Mouse (Mus musculus): ENCODE measurements around the gene Kdm6b. TPM values are rescaled to one million over a fixed set of nuclear protein-coding genes. Genes with fewer than 3 reads are reported as not detected.

Kdm6b gene
- polyA plus RNA-seq, 1 experiment from 2014 or later, result 43.4 TPM

DNA sequence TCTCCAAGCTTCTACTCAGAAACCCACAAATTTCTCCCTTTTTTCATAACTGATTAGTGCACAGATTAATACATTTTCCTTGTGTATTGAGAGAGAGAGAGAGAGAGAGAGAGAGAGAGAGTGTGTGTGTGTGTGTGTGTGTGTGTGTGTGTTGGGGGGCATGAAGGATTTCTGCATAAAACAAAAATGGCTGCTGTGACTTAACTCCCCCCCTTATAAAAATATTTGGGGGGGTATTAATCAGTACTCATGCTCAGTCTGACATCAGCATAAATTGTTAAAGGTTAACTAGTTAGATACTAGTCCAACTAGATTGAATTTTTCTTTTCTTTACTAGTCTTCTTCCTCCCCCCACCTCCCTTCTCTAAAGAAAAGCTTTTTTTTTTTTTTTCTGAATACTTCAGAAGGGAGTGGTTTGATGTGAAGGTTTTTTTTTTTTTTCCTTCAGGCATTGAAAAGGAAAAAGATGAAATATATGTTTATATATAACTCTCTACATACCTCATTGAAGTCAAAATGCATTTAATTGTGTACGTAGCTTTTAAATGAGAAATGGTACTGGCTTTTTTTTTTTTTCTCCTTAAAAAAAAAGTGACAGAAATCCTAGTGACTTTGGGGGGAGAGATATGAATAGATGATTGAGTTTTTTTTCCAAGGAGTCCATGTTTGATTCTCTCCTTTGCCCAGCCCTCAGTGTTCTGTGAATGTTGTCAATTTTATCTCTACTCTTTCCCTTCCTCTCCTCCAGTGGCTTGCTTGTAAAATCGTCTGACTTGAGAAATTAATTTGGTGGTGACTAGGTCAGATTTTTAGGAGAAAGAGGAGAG lies 43.3 kb downstream of the Kdm6b start:
- Histone ChIP-seq H3K27ac (peak overlapping the region; percentile 100), H3K9me3 (no peaks in the 10 kb centered on the region), H3K4me3 (peak overlapping the region; percentile 89), H3K4me1 (replicated peaks) (peaks cover 79% of the 10 kb centered on the region), H3K36me3 (peaks cover 23% of the 10 kb centered on the region), H3K27me3 (ENCODE audit: insufficient read depth, poor library complexity, severe bottlenecking) (no peaks in the 10 kb centered on the region)
- DNase-seq (ENCODE audit: low spot score), result no peak
- 24% methylated on average over 2 of the region's 2 CpGs for WGBS

DNA sequence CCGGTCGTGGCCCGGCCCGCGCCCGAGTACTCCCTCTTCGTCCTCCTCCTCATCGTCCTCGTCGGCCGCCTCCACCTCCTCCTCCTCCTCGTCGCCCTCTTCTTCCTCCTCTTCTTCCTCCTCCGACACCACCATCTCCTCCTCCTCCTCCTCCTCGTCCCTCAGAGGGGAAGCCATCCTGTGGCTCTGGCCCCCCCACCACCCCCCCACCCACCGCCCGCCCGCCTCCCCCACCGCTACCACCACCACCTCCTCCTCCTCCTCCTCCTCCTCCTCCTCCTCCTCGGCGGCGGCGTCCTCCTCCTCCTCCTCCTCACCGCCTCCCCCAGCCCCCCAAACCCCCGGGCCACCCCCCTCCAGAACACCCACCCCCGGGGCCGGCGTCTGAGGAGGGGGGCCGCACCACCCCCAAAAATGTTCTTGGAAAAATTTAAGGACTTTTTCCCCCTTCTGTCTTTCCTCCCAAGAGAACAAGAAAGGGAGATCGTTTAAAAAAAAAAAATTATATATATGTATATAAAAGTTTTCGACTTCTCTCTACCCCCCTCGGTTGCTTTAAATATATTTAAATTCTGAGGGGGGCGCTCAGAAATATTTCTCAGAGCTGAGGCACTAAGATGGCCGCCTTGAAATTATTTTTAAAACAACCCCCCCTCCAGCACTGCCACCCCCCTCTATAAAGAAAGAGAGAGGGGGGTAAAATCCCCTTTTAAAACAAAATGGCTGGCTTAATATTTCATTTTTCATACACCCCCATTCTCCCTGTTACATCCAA lies 44.1 kb downstream of the Kdm6b start, which contains the start of gene Chd3:
Chd3 (minus strand) TSS at position 192 of the 775 bp plus-strand sequence.
- peak within 1 kb of the TSS; percentile 100 for H3K27ac ChIP-seq
- H3K4me3 ChIP-seq, result peak within 1 kb of the TSS; percentile 89
- H3K27me3 ChIP-seq (ENCODE audit: insufficient read depth, poor library complexity, severe bottlenecking), result no peaks in the 10 kb centered on the region
- peaks cover 87% of the 10 kb centered on the region for H3K4me1 ChIP-seq (replicated peaks)
- H3K9me3 ChIP-seq, result no peaks in the 10 kb centered on the region
- 2% methylated on average over 22 of the region's 34 CpGs for WGBS
- H3K36me3 ChIP-seq, result peaks cover 23% of the 10 kb centered on the region
- peak; percentile 60 for DNase-seq (ENCODE audit: low spot score)

DNA sequence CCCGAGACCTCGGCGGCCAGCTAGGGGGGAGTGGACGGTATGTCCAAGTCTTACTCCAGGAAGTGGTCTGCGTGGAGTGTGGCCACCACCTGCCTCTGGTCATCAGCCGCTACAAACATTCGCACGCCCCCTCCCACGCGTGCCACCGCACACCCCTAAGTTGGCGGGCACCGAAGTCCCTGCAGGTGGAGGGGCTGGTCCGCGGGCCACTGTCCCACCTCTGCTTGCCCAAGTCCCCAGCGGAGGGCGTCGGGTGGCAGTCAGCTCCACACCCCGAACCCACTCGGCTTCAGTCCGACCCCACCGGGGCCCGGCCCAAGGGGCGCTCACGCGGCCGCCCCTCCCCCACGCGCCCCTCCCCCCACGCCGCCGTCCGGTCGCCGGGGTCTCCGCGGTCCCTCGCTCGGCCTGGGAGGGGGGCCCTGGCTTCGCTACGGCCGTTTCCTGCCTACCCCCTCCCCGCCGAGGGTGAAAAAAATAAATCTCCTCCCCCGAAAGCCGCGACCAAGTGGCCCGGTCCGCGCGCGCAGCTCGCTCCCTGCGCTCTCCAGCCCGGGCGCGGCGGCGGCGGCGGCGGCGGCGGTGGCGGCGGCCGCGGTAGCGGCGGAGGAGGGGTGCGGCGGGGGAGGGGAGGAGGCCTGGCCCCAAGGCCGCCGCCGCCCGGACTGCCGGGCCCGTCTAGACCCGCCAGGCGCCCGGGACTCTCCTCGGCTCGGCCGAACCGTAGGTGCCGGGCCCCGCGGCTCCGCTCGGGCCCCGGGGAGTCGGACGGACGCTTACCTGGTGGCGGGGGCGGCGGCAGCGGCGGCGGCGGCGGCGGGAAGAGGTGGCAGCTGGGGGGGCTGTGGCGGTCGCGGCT lies 44.9 kb downstream of the Kdm6b start:
- DNase-seq (ENCODE audit: low spot score), result no peak
- Histone ChIP-seq H3K27ac (peak overlapping the region; percentile 100), H3K27me3 (ENCODE audit: insufficient read depth, poor library complexity, severe bottlenecking) (no peaks in the 10 kb centered on the region), H3K36me3 (peaks cover 23% of the 10 kb centered on the region), H3K4me3 (peak overlapping the region; percentile 89), H3K9me3 (no peaks in the 10 kb centered on the region), H3K4me1 (replicated peaks) (peaks cover 83% of the 10 kb centered on the region)
- WGBS, result under 1% methylated on average over 62 of the region's 106 CpGs

DNA sequence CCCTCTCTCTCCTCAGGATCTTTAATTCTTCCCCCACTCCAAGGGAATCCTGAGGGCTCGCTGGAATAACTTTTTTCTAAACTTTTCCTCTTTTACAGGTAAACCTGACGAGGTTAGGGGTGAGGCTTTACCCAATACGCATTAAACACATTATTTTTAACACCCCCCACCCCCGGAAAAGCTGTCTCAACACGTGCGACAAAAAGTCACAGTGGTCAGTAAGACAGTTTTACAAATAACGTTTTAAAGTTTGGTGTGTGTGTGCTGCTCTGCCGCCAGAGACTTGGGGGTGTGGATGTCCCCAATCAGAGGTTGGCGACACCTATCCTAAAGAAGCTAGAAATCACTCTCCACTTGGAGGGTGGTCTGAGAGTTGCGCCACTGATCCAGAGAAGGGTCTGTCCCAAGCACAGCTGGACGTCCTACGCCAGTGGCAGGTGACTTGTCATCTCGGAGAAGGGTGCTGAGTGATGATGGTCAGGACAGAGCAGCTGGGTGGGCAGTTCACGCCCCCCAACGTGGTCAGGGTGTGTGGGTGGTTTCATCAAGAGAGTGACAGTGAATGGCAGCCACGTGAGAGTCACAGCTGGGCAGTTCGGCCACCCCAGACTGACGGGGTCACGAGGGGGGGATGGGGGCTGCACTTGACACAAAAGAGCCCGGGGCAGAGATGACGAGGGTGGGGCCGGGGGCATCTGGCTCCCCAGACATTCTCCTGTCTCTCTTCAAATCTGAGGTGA lies 45.7 kb downstream of the Kdm6b start:
- Histone ChIP-seq H3K4me3 (peak overlapping the region; percentile 89), H3K36me3 (peaks cover 23% of the 10 kb centered on the region), H3K27me3 (ENCODE audit: insufficient read depth, poor library complexity, severe bottlenecking) (no peaks in the 10 kb centered on the region), H3K27ac (peak overlapping the region; percentile 100), H3K9me3 (no peaks in the 10 kb centered on the region), H3K4me1 (replicated peaks) (peaks cover 83% of the 10 kb centered on the region)
- DNase-seq (ENCODE audit: low spot score), result peak; percentile 88
- under 1% methylated on average over 22 of the region's 22 CpGs for WGBS

DNA sequence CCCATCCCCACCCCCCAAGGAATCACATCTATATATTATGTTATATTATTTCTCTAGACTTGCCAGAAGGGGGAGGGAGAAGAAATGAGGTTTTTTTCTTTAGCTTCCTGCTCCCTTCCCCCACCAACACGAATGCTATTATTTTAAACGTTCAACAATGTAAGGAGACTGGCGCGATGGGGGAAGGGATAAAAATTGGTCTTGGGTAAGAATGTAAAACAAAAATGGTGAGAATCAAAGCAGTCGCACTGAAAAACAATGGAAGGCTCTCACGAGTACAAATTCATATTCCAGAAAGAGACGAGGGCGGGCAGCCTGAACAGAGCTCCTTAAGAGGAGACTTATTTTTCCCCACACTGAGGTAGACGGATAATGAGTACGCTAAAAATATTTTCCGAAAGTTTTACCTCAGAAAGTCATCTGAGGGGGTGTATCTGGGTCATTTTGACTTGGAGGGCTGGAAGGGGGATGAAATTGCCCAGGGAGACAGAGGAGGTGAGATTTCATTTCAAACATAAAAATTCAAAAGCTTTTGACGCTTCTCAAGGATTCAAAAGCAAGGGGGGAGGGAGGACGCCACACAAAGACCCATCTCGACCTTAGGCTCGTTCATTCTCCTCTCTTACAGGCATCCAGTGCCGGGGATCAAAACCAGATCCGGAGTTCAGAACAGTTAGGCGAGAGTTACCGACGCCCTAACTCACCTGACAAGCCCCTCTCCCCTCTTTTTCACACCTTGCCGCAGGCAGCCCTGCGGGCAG lies 46.4 kb downstream of the Kdm6b start:
- Histone ChIP-seq H3K36me3 (peaks cover 24% of the 10 kb centered on the region), H3K4me3 (peak overlapping the region; percentile 89), H3K4me1 (replicated peaks) (peaks cover 81% of the 10 kb centered on the region), H3K9me3 (no peaks in the 10 kb centered on the region), H3K27me3 (ENCODE audit: insufficient read depth, poor library complexity, severe bottlenecking) (no peaks in the 10 kb centered on the region), H3K27ac (peak overlapping the region; percentile 100)
- WGBS, result under 1% methylated on average over 22 of the region's 22 CpGs
- peak; percentile 56 for DNase-seq (ENCODE audit: low spot score)

DNA sequence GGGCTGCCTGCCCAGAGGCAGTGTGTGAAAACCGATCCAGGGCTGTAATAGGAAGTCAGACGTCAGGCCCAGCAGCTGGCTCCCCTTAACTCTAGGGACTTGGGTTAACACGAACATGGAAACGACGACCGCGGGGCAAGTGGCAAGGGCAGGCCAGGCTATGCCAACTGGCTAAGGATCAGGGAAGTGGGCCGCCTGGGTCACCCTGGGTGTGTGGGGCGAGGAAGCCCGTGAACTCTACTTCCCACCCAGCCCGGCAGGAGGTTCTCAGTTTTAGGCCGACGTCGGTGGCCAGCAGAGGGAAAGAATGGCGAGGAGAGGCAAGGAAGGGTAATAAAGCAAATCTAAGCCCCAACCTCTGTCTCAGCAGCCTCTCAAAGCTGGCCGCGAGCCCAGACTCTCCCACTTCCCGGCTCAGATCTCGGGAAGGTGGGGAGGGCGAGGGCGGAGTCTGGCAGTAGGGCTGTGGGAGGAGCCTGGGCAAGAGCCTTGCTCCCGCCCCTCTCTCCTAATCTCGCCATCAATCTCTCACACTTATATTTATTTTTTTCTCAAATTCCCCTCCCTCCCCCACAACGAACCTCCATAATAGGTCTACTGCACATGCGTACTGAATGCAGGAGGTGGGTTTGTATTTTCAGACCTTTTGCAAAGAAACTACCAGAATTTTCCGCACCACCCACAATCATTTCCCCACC lies 47.2 kb downstream of the Kdm6b start:
- Histone ChIP-seq H3K9me3 (no peaks in the 10 kb centered on the region), H3K4me1 (replicated peaks) (peaks cover 81% of the 10 kb centered on the region), H3K36me3 (peaks cover 32% of the 10 kb centered on the region), H3K27ac (peak overlapping the region; percentile 100), H3K27me3 (ENCODE audit: insufficient read depth, poor library complexity, severe bottlenecking) (no peaks in the 10 kb centered on the region), H3K4me3 (peak overlapping the region; percentile 89)
- 1% methylated on average over 26 of the region's 26 CpGs for WGBS
- peak; percentile 87 for DNase-seq (ENCODE audit: low spot score)

DNA sequence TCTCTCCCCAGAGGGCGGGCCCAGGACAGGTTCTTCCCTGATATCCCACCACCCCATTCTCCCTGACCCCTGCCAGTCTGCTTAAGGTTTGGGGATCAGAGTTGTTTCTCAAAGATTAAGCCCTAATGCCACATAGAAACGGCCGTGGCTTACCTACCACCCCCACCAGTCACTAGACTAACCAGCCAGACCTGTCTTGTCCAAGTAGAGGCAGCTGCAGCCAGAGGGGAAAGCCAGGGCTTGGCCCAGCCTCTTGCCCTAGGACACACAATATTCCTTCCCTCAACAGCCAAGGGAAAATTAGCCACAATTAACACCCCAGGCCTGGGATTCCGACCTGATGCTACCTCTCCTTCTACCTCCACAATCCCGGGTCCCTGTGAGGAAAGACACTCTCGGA lies 47.8 kb downstream of the Kdm6b start:
- peak overlapping the region; percentile 89 for H3K4me3 ChIP-seq
- 33% methylated on average over 6 of the region's 6 CpGs for WGBS
- no peaks in the 10 kb centered on the region for H3K9me3 ChIP-seq
- DNase-seq (ENCODE audit: low spot score), result no peak
- peaks cover 78% of the 10 kb centered on the region for H3K4me1 ChIP-seq (replicated peaks)
- peaks cover 37% of the 10 kb centered on the region for H3K36me3 ChIP-seq
- H3K27me3 ChIP-seq (ENCODE audit: insufficient read depth, poor library complexity, severe bottlenecking), result no peaks in the 10 kb centered on the region
- peak overlapping the region; percentile 100 for H3K27ac ChIP-seq

DNA sequence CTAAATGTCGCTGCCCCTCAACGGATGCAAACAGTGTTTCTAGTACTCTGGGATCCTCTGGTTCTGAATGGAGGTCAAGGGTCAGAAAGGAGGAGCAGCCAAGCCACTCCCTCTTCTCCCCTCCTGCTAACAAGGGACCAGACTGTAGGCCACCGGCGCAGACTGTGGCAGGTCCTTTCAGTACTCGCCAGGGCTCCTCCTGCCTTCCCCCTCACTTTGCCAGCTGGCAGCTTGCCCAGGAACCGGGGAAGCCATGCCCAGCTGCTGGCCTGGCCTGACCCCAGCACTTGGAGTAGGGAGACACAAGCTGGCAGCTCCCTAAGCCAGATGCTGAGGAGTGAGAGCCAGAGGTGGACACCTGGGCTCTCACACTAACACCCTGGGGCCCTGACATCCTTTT lies 48.6 kb downstream of the Kdm6b start:
- peak; percentile 59 for DNase-seq (ENCODE audit: low spot score)
- H3K27ac ChIP-seq, result peak overlapping the region; percentile 100
- no peaks in the 10 kb centered on the region for H3K9me3 ChIP-seq
- H3K4me1 ChIP-seq (replicated peaks), result peaks cover 70% of the 10 kb centered on the region
- H3K36me3 ChIP-seq, result peaks cover 46% of the 10 kb centered on the region
- peak overlapping the region; percentile 89 for H3K4me3 ChIP-seq
- no peaks in the 10 kb centered on the region for H3K27me3 ChIP-seq (ENCODE audit: insufficient read depth, poor library complexity, severe bottlenecking)
- WGBS, result 0% methylated on average over 6 of the region's 6 CpGs

DNA sequence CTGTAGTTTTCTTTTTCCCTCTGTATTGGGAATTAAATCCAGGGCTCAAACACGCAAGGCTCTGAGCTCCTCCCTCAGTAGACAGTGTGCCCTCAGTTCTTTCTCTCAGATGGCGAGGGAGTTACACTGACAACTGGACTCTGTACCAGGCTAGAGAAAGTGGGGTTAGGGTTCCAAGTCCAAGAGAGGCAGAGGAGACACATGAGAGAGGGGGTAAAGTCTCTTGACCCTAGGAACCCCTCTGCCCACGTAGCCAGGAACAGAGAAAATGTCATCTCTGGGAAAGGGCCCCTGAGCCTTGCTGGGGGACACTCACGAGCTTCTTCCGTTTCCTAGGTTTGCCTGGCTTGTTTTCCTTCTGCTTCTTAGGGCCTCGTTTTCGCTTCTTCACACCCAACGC lies 49.1 kb downstream of the Kdm6b start:
- no peak for DNase-seq (ENCODE audit: low spot score)
- WGBS, result 49% methylated on average over 8 of the region's 8 CpGs
- Histone ChIP-seq H3K27me3 (ENCODE audit: insufficient read depth, poor library complexity, severe bottlenecking) (no peaks in the 10 kb centered on the region), H3K9me3 (no peaks in the 10 kb centered on the region), H3K27ac (peak overlapping the region; percentile 100), H3K36me3 (peaks cover 51% of the 10 kb centered on the region), H3K4me3 (peak overlapping the region; percentile 89), H3K4me1 (replicated peaks) (peaks cover 66% of the 10 kb centered on the region)

DNA sequence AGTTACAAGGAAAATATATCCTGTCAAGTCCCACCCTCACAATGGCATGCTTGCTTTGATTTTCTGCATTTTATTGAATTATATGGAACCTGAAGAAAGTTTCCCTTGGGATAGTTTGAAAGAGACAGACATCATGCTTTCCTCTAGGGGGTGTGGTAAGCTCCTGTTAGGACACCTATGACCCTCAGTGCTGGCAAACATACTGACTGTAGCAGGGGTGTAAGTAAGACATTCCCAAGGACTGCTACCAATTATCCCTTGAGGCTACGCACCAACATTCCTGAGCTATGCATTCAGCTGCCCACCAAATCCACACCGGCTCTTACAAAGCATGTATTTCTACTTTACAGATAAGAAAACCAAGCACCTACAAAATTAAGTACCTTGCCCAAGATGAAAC lies 51.0 kb downstream of the Kdm6b start:
- H3K9me3 ChIP-seq, result no peaks in the 10 kb centered on the region
- no peak overlapping the region for H3K4me3 ChIP-seq
- H3K36me3 ChIP-seq, result peaks cover 70% of the 10 kb centered on the region
- no peak for DNase-seq (ENCODE audit: low spot score)
- peaks cover 49% of the 10 kb centered on the region for H3K4me1 ChIP-seq (replicated peaks)
- no peak overlapping the region for H3K27ac ChIP-seq
- WGBS, result 76% methylated on average over 2 of the region's 2 CpGs
- no peaks in the 10 kb centered on the region for H3K27me3 ChIP-seq (ENCODE audit: insufficient read depth, poor library complexity, severe bottlenecking)

DNA sequence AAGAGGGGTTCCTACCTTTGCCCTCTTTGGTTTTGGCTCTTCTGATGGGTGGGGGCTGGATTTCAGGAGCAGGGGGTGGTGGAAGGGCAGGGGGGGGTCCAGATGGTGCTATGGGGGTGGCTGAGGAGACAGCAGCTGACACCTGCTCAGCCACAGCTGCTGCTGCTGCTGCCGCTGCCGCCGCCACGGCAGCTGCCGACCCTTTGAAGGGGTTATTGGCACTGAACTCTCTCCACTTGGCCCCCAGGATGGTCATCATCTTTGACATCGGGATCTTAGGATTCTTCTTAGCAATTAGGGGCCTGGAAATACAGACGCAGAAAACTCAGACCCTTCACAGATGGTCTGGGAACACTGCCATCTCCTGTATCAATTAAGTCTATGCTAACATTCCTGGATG lies 51.5 kb downstream of the Kdm6b start:
- DNase-seq (ENCODE audit: low spot score), result no peak
- no peak overlapping the region for H3K4me3 ChIP-seq
- no peaks in the 10 kb centered on the region for H3K27me3 ChIP-seq (ENCODE audit: insufficient read depth, poor library complexity, severe bottlenecking)
- no peaks in the 10 kb centered on the region for H3K9me3 ChIP-seq
- 79% methylated on average over 7 of the region's 7 CpGs for WGBS
- peak overlapping the region; percentile 17; the same call in 1 of the 2 replicates for H3K27ac ChIP-seq
- H3K4me1 ChIP-seq (replicated peaks), result peaks cover 44% of the 10 kb centered on the region
- H3K36me3 ChIP-seq, result peaks cover 74% of the 10 kb centered on the region
